Mouse (Mus musculus): ENCODE results near the gene St5. TPM values are rescaled to one million over a fixed set of nuclear protein-coding genes. Genes with fewer than 3 reads are reported as not detected.
A peak's percentile ranks its signal among the peaks of the same experiment; 100 is the strongest.

Gene St5
- 10 to 100 TPM; 35.3 to 41.7 TPM for total RNA-seq (2021)

- DNase-seq (ENCODE audit: extremely low spot score in 1 of 2, low spot score in 1 of 2) = peak; percentile 83 to 86
Observed at GRCm38 (mm10) chr7:109703190-109704015, at the start of gene St5, which contains the start of gene Akip1. Gene St5 (minus strand): TSS chr7:109703605. Gene Akip1 (plus strand): TSS chr7:109703690.

GRCm38 (mm10) chr7:109752008-109752925 is 48.9 kb upstream of the St5 start, which contains the start of gene Tmem9b:
Gene Tmem9b (minus strand): TSS chr7:109752875.
- DNase-seq (ENCODE audit: extremely low spot score in 1 of 2, low spot score in 1 of 2) = peak; percentile 71 to 85

GRCm38 (mm10) chr7:109751427-109752007 is 48.1 kb upstream of the St5 start:
- no peak for DNase-seq (ENCODE audit: extremely low spot score in 1 of 2, low spot score in 1 of 2)

- DNase-seq (ENCODE audit: extremely low spot score in 1 of 2, low spot score in 1 of 2) = no peak
Observed at GRCm38 (mm10) chr7:109747747-109748146, 44.3 kb upstream of the St5 start.

GRCm38 (mm10) chr7:109741703-109742102 is 38.3 kb upstream of the St5 start:
- DNase-seq (ENCODE audit: extremely low spot score in 1 of 2, low spot score in 1 of 2) = no peak

- no peak for DNase-seq (ENCODE audit: extremely low spot score in 1 of 2, low spot score in 1 of 2)
Observed at GRCm38 (mm10) chr7:109741060-109741459, 37.7 kb upstream of the St5 start.

- DNase-seq (ENCODE audit: extremely low spot score in 1 of 2, low spot score in 1 of 2) = no peak
Observed at GRCm38 (mm10) chr7:109739822-109740370, 36.5 kb upstream of the St5 start.

- DNase-seq (ENCODE audit: extremely low spot score in 1 of 2, low spot score in 1 of 2) = no peak
Observed at GRCm38 (mm10) chr7:109734806-109735205, 31.4 kb upstream of the St5 start.

GRCm38 (mm10) chr7:109731626-109732025 is 28.2 kb upstream of the St5 start, which contains the start of gene Ascl3:
Gene Ascl3 (minus strand): TSS chr7:109731726.
- no peak for DNase-seq (ENCODE audit: extremely low spot score in 1 of 2, low spot score in 1 of 2)

GRCm38 (mm10) chr7:109723697-109724096 is 20.3 kb upstream of the St5 start, which contains the start of gene BC051019:
Gene BC051019 (minus strand): TSS chr7:109723850.
- DNase-seq (ENCODE audit: extremely low spot score in 1 of 2, low spot score in 1 of 2) = no peak

GRCm38 (mm10) chr7:109723114-109723513 is 19.7 kb upstream of the St5 start:
- no peak for DNase-seq (ENCODE audit: extremely low spot score in 1 of 2, low spot score in 1 of 2)

- DNase-seq (ENCODE audit: extremely low spot score in 1 of 2, low spot score in 1 of 2) = no peak
Observed at GRCm38 (mm10) chr7:109722618-109723017, 19.2 kb upstream of the St5 start.

GRCm38 (mm10) chr7:109719286-109719685 is 15.9 kb upstream of the St5 start:
- peak in 1 of 2 experiments; percentile 48 for DNase-seq (ENCODE audit: extremely low spot score in 1 of 2, low spot score in 1 of 2)

GRCm38 (mm10) chr7:109713434-109713982 is 10.1 kb upstream of the St5 start:
- no peak for DNase-seq (ENCODE audit: extremely low spot score in 1 of 2, low spot score in 1 of 2)

GRCm38 (mm10) chr7:109712198-109712597 is 8.8 kb upstream of the St5 start:
- DNase-seq (ENCODE audit: extremely low spot score in 1 of 2, low spot score in 1 of 2) = no peak

GRCm38 (mm10) chr7:109710069-109710468 is 6.7 kb upstream of the St5 start:
- DNase-seq (ENCODE audit: extremely low spot score in 1 of 2, low spot score in 1 of 2) = no peak

- DNase-seq (ENCODE audit: extremely low spot score in 1 of 2, low spot score in 1 of 2) = no peak
Observed at GRCm38 (mm10) chr7:109708961-109709382, 5.6 kb upstream of the St5 start.

GRCm38 (mm10) chr7:109707023-109707785 is 3.8 kb upstream of the St5 start:
- DNase-seq (ENCODE audit: extremely low spot score in 1 of 2, low spot score in 1 of 2) = peak in 1 of 2 experiments; percentile 42

GRCm38 (mm10) chr7:109704461-109704860 is 1.1 kb upstream of the St5 start:
- no peak for DNase-seq (ENCODE audit: extremely low spot score in 1 of 2, low spot score in 1 of 2)

Data from layer of hippocampus, postnatal 25 days (tissue).